Mouse (Mus musculus) cerebellum, adult 2 months (tissue): ENCODE data around the gene Mta3.

Source experiments
- CTCF ChIP-seq: fragments of 200-500 bp; IDR thresholded peaks from 2 replicates; pipeline ENCODE4 v1.5.1; 2011; ENCODE audit warnings: low read depth, mild to moderate bottlenecking, control low read depth, low read length, moderate library complexity, borderline replicate concordance; ENCODE audit not compliant: insufficient read depth
- POLR2A ChIP-seq: fragments of 200-500 bp; IDR thresholded peaks from 2 replicates; pipeline ENCODE4 v1.6.1; 2011; ENCODE audit warnings: low read length, control low read depth, borderline replicate concordance; ENCODE audit not compliant: insufficient read depth

DNA sequence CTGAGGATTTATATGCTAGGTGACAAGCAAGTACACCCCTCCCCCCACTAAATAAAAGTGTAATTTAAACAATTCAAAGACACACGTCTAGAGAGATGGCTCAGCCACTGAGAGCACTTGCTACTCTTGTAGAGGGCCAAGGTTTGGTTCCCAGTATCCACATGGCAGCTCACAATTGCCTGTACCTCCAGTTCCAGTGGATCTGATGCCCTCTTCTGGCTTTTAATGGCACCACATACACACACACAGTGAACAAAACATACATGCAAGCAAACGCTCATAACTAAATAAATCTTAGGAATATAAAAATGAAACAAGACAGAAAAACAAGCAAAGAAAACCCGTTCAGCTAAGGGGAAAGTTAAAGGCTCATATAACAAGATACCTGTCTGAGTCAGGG, 147.9 kb downstream of the Mta3 start:
- TF ChIP-seq CTCF (no peak), POLR2A (no peak)
